Mouse (Mus musculus): ENCODE results near the gene Olfr286. TPM values are rescaled to one million over a fixed set of nuclear protein-coding genes. Genes with fewer than 3 reads are reported as not detected.

Olfr286 gene
- polyA plus RNA-seq (2012): not detected in 2 replicates

GRCm38 (mm10) chr15:98234350-98234749, at the start of gene Olfr286:
TSS of gene Olfr286 (minus strand) at chr15:98234450.

GRCm38 (mm10) chr15:98257193-98257592, 22.9 kb upstream of the Olfr286 start, which contains the start of gene H1fnt:
TSS of gene H1fnt (minus strand) at chr15:98257293.

GRCm38 (mm10) chr15:98220877-98221276, 13.4 kb downstream of the Olfr286 start, which contains the start of the genes Gm44579 and Olfr287:
TSS of gene Gm44579 (minus strand) at chr15:98220977.
TSS of gene Olfr287 (minus strand) at chr15:98221056.

GRCm38 (mm10) chr15:98195442-98195841, 38.8 kb downstream of the Olfr286 start, which contains the start of gene Olfr288:
TSS of gene Olfr288 (minus strand) at chr15:98195542.

Other genes with a start within 250 kb of the Olfr286 start
- 0.06 TPM in 2 replicates for gene Col2a1, start 229.8 kb downstream of the Olfr286 start, polyA plus RNA-seq (2012)
- gene Pfkm, start 141.9 kb downstream of the Olfr286 start, polyA plus RNA-seq (2012): 12.6 and 16.5 TPM in 2 replicates
- gene Senp1, start 140.7 kb downstream of the Olfr286 start, polyA plus RNA-seq (2012): 17.7 and 20.7 TPM in 2 replicates
- gene Asb8, start 68.8 kb downstream of the Olfr286 start, polyA plus RNA-seq (2012): 3.8 TPM in 2 replicates
- 0.20 and 0.43 TPM in 2 replicates for gene Ccdc184, start 67.3 kb downstream of the Olfr286 start, polyA plus RNA-seq (2012)
- gene Olfr288, start 38.9 kb downstream of the Olfr286 start, polyA plus RNA-seq (2012): not detected in 2 replicates
- not detected in 2 replicates for gene Gm44579, start 13.5 kb downstream of the Olfr286 start, polyA plus RNA-seq (2012)
- gene Olfr287, start 13.4 kb downstream of the Olfr286 start, polyA plus RNA-seq (2012): not detected in 2 replicates
- not detected in 2 replicates for gene H1fnt, start 22.8 kb upstream of the Olfr286 start, polyA plus RNA-seq (2012)
- not detected in 2 replicates for gene Zfp641, start 61.7 kb upstream of the Olfr286 start, polyA plus RNA-seq (2012)
- not detected in 2 replicates for gene Olfr285, start 82.9 kb upstream of the Olfr286 start, polyA plus RNA-seq (2012)
- gene Olfr284, start 106.5 kb upstream of the Olfr286 start, polyA plus RNA-seq (2012): not detected in 2 replicates
- gene Olfr283, start 146.5 kb upstream of the Olfr286 start, polyA plus RNA-seq (2012): not detected in 2 replicates
- not detected in 2 replicates for gene Olfr282, start 196.8 kb upstream of the Olfr286 start, polyA plus RNA-seq (2012)
- gene Olfr281, start 218.1 kb upstream of the Olfr286 start, polyA plus RNA-seq (2012): not detected in 2 replicates
- not detected in 2 replicates for gene OR5BS1P, start 235.4 kb upstream of the Olfr286 start, polyA plus RNA-seq (2012)
- gene Lalba, start 248.3 kb upstream of the Olfr286 start, polyA plus RNA-seq (2012): not detected in 2 replicates

Data from megakaryocyte-erythroid progenitor cell, adult 5 weeks (primary cell).